Mouse (Mus musculus) embryonic facial prominence, embryonic 12.5 days (tissue): ENCODE results near the gene Nectin4. TPM values are rescaled to one million over a fixed set of nuclear protein-coding genes. Genes with fewer than 3 reads are reported as not detected.
A peak's percentile ranks its signal among the peaks of the same experiment; 100 is the strongest.

Experiments used
- ATAC-seq: fragments of 200-750 bp; cut with Nextera tagmentation; 2 replicates; pipeline ENCODE4 v1.8.0; 2017; ENCODE audit not compliant: insufficient number of reproducible peaks, insufficient read depth, low FRiP score, low TSS enrichment
- H3K27ac ChIP-seq: fragments of 300-500 bp; sonication (generic); 2 replicates; pipeline ENCODE4 v1.5.1; 2016; ENCODE audit warnings: mild to moderate bottlenecking
- H3K27me3 ChIP-seq: fragments of 300-500 bp; sonication (generic); 2 replicates; pipeline ENCODE4 v1.6.1; 2016; ENCODE audit warnings: mild to moderate bottlenecking, moderate library complexity
- H3K36me3 ChIP-seq: fragments of 300-500 bp; sonication (generic); 2 replicates; pipeline ENCODE4 v1.6.1; 2016; ENCODE audit warnings: mild to moderate bottlenecking
- H3K4me1 ChIP-seq: fragments of 300-500 bp; sonication (generic); 2 replicates; pipeline ENCODE4 v1.6.1; 2016
- H3K4me2 ChIP-seq: fragments of 300-500 bp; sonication (generic); replicated peaks from 2 replicates; pipeline ENCODE4 v1.6.1; 2016; ENCODE audit warnings: mild to moderate bottlenecking, moderate library complexity
- H3K4me3 ChIP-seq: fragments of 300-500 bp; sonication (generic); 2 replicates; pipeline ENCODE4 v1.5.1; 2016; ENCODE audit warnings: mild to moderate bottlenecking
- H3K9ac ChIP-seq: fragments of 300-500 bp; sonication (generic); 2 replicates; pipeline ENCODE4 v1.6.1; 2016; ENCODE audit warnings: mild to moderate bottlenecking, moderate library complexity
- H3K9me3 ChIP-seq: fragments of 300-500 bp; sonication (generic); 2 replicates; pipeline ENCODE4 v1.6.1; 2016; ENCODE audit warnings: mild to moderate bottlenecking, moderate library complexity
- WGBS: fragments of 180-500 bp; shearing (Covaris S2); methylation state at CpG from one replicate; pipeline ENCODE4 v1.1.7; 2016; 5-methylcytosine and 5-hydroxymethylcytosine counted together
- polyA plus RNA-seq: library from polyadenylated mRNA; unstranded; fragments of >200 nt; fragmentation: Nextera tagmentation; extraction: Ambion mirVana; gene quantifications from 2 replicates; pipeline ENCODE4 v1.2.1, GENCODE M21; 2016

Gene Nectin4
- polyA plus RNA-seq, 1 experiment from 2014 or later, result 7.5 TPM

DNA sequence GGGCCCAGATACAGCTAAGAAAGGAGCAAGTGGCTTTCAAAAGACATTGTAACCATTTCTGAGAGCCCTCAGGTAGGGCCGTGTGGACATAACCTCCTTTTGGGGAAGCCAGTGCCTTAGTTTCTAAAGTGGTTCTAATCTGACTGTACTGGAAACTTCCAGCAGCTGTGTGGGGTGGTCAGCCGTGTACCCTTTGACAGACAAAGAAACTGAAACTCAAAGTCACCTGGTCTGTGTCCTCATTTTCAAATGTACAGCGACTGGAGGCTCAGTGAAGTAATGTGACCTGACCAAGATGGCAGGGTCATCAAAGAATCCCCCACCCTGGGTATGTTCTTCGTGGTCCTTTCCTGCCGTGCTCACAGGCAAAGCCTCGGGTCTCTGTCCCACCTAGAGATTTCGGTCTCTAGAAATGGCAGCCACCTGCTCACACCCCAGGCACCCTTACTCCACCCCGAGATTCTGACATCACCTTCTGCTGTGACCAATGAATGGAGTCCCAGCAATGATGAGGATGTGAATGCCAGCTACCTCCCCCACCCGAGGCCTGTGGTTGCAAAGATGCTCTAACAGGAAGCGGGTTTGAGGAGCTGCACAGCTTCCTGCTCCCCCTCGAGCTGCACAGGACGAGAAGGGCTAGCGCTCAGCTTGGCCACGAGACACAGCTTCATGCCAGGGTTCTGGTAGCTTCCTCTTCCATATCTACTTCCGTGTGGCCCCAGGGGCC is 18.6 kb downstream of the Nectin4 start, which contains the start of gene Arhgap30:
TSS of gene Arhgap30 (plus strand) at position 579 of the 727 bp plus-strand sequence.
- H3K9ac ChIP-seq, result no peak within 1 kb of the TSS
- 0 out of 2 replicates have a peak, but pooled peaks cover 4% of the 10 kb centered on the region for H3K4me1 ChIP-seq
- no peak within 1 kb of the TSS for H3K4me3 ChIP-seq
- no peaks in the 10 kb centered on the region for H3K27me3 ChIP-seq
- H3K27ac ChIP-seq, result no peak within 1 kb of the TSS
- H3K4me2 ChIP-seq, result no peak within 1 kb of the TSS
- H3K9me3 ChIP-seq, result no peaks in the 10 kb centered on the region
- no peaks in the 10 kb centered on the region for H3K36me3 ChIP-seq
- no peak for ATAC-seq
- WGBS, result 75% methylated on average over 15 of the region's 15 CpGs

GRCm38 (mm10) chr1:171390101-171390500 is 20.2 kb downstream of the Nectin4 start:
- no peaks in the 10 kb centered on the region for H3K36me3 ChIP-seq
- WGBS, result 74% methylated on average over 3 of the region's 4 CpGs
- no peak for ATAC-seq
- H3K9me3 ChIP-seq, result no peaks in the 10 kb centered on the region
- H3K4me1 ChIP-seq, result 0 out of 2 replicates have a peak, but pooled peaks cover 4% of the 10 kb centered on the region
- H3K27me3 ChIP-seq, result no peaks in the 10 kb centered on the region
- no peak overlapping the region for H3K9ac ChIP-seq
- H3K4me3 ChIP-seq, result no peak overlapping the region
- H3K4me2 ChIP-seq, result no peak overlapping the region
- H3K27ac ChIP-seq, result no peak overlapping the region

DNA sequence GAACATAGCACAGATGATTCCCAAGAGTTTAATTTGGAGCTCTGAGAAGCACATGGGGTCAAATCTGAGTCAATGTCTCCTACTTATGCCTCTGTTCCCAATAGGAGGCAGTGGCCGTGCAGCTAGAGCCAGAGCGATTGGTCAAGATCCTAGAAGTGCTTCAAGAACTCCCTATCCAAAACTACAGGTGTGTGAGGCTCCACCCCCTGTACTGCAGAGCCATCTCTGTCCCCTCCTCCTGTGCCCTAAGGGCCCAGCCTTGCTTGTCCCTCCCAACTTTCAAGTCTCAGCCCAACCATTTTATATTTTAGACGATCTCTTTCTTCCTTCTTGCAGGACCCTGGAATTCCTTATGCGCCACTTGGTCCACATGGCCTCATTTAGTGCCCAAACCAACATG is 31.9 kb downstream of the Nectin4 start:
- H3K4me2 ChIP-seq, result no peak overlapping the region
- no peaks in the 10 kb centered on the region for H3K4me1 ChIP-seq
- H3K9me3 ChIP-seq, result no peaks in the 10 kb centered on the region
- no peak for ATAC-seq
- H3K27ac ChIP-seq, result no peak overlapping the region
- no peak overlapping the region for H3K9ac ChIP-seq
- H3K4me3 ChIP-seq, result no peak overlapping the region
- 78% methylated on average over 4 of the region's 4 CpGs for WGBS
- H3K27me3 ChIP-seq, result no peaks in the 10 kb centered on the region
- H3K36me3 ChIP-seq, result no peaks in the 10 kb centered on the region

GRCm38 (mm10) chr1:171402991-171403390 is 33.1 kb downstream of the Nectin4 start:
- H3K4me2 ChIP-seq, result no peak overlapping the region

GRCm38 (mm10) chr1:171407263-171407662 is 37.4 kb downstream of the Nectin4 start:
- no peak for ATAC-seq
- no peak overlapping the region for H3K4me2 ChIP-seq
- H3K4me3 ChIP-seq, result no peak overlapping the region
- no peak overlapping the region for H3K9ac ChIP-seq
- 72% methylated on average over 5 of the region's 5 CpGs for WGBS
- H3K4me1 ChIP-seq, result no peaks in the 10 kb centered on the region
- H3K27me3 ChIP-seq, result peaks cover 8% of the 10 kb centered on the region; the same call in 1 of the 2 replicates
- H3K27ac ChIP-seq, result no peak overlapping the region
- no peaks in the 10 kb centered on the region for H3K36me3 ChIP-seq
- H3K9me3 ChIP-seq, result no peaks in the 10 kb centered on the region

More at GRCm38 (mm10) chr1:171402991-171403390, 33.1 kb downstream of the Nectin4 start:
- no peak overlapping the region for H3K27ac ChIP-seq
- H3K27me3 ChIP-seq, result 0 out of 2 replicates have a peak, but pooled peaks cover 3% of the 10 kb centered on the region
- ATAC-seq, result no peak
- no peak overlapping the region for H3K9ac ChIP-seq
- 74% methylated on average over 9 of the region's 9 CpGs for WGBS
- H3K4me1 ChIP-seq, result no peaks in the 10 kb centered on the region
- H3K4me3 ChIP-seq, result no peak overlapping the region
- H3K9me3 ChIP-seq, result no peaks in the 10 kb centered on the region
- no peaks in the 10 kb centered on the region for H3K36me3 ChIP-seq

GRCm38 (mm10) chr1:171410231-171410630 is 40.3 kb downstream of the Nectin4 start:
- Histone ChIP-seq H3K4me1 (peaks cover 3% of the 10 kb centered on the region; the same call in 1 of the 2 replicates), H3K4me3 (no peak overlapping the region), H3K27me3 (peaks cover 8% of the 10 kb centered on the region; the same call in 1 of the 2 replicates), H3K9me3 (no peaks in the 10 kb centered on the region), H3K27ac (no peak overlapping the region), H3K36me3 (peaks cover 2% of the 10 kb centered on the region; the same call in 1 of the 2 replicates), H3K9ac (no peak overlapping the region), H3K4me2 (no peak overlapping the region)
- ATAC-seq, result no peak
- 81% methylated on average over 1 of the region's 1 CpGs for WGBS

GRCm38 (mm10) chr1:171410947-171411484 is 41.1 kb downstream of the Nectin4 start, which contains the start of gene Usf1:
Gene Usf1 (plus strand): TSS chr1:171411313.
- Histone ChIP-seq H3K27me3 (peaks cover 8% of the 10 kb centered on the region; the same call in 1 of the 2 replicates), H3K4me2 (peak within 1 kb of the TSS; percentile 64), H3K9ac (peak within 1 kb of the TSS; percentile 96), H3K4me3 (peak within 1 kb of the TSS; percentile 96), H3K9me3 (no peaks in the 10 kb centered on the region), H3K4me1 (peaks cover 3% of the 10 kb centered on the region; the same call in 1 of the 2 replicates), H3K27ac (peak within 1 kb of the TSS; percentile 94), H3K36me3 (peaks cover 10% of the 10 kb centered on the region)
- WGBS, result under 1% methylated on average over 36 of the region's 36 CpGs
- peak; percentile 95 for ATAC-seq

DNA sequence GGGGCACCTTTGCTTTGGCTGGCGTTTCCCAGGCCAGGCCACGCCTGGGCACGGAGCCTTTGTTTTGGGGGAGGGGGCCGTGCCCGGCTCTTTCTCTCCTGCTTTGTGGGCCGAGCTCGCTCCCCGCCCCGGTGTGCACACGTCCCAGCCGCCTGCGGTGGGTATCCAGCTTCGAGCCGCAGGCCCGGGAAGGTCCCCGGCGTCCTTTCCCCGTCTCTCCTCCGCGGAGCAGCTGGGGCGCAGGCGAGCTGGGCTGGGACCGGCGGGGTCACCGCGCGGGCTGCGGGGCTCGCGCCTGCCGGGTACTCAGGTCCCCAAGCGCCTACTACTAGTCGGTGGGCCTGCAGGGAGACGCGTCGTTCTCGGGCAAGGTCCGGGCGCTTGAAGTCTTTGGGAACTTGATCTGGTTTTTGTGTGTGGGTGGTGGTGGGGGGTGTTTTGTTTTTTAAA is 41.6 kb downstream of the Nectin4 start:
- peak overlapping the region; percentile 94 for H3K27ac ChIP-seq
- H3K4me3 ChIP-seq, result peak overlapping the region; percentile 96
- no peaks in the 10 kb centered on the region for H3K9me3 ChIP-seq
- 0% methylated on average over 39 of the region's 39 CpGs for WGBS
- H3K4me2 ChIP-seq, result peak overlapping the region; percentile 64
- H3K9ac ChIP-seq, result peak overlapping the region; percentile 96
- peaks cover 3% of the 10 kb centered on the region; the same call in 1 of the 2 replicates for H3K4me1 ChIP-seq
- H3K27me3 ChIP-seq, result peaks cover 8% of the 10 kb centered on the region; the same call in 1 of the 2 replicates
- ATAC-seq, result peak; percentile 72
- H3K36me3 ChIP-seq, result peaks cover 13% of the 10 kb centered on the region

DNA sequence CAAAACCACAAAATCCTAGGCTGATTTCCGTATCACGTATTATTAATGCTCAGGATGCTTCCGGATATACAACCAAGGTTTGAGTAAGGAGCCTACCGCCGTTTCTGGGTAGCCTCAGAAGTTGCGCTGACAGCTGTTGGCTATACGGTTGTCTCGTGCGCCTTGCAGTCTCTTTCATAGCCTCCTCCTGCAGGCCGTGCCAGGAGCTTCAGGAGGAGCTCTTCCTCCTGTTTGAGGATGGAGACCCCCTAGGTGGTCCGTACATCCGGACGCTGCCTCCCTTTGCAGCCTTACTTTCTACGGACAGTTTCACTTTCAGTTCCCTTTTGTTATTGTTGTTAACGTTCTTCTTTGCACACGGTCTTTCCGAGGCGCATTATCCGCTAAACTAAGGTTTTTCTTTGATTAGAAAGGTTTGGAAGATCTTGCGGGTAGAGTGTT is 42.1 kb downstream of the Nectin4 start:
- peak overlapping the region; percentile 96 for H3K4me3 ChIP-seq
- WGBS, result 2% methylated on average over 20 of the region's 20 CpGs
- peaks cover 3% of the 10 kb centered on the region; the same call in 1 of the 2 replicates for H3K4me1 ChIP-seq
- H3K27ac ChIP-seq, result peak overlapping the region; percentile 94
- no peaks in the 10 kb centered on the region for H3K9me3 ChIP-seq
- peak overlapping the region; percentile 64 for H3K4me2 ChIP-seq
- no peak for ATAC-seq
- H3K36me3 ChIP-seq, result peaks cover 18% of the 10 kb centered on the region
- peaks cover 8% of the 10 kb centered on the region; the same call in 1 of the 2 replicates for H3K27me3 ChIP-seq
- peak overlapping the region; percentile 96 for H3K9ac ChIP-seq

DNA sequence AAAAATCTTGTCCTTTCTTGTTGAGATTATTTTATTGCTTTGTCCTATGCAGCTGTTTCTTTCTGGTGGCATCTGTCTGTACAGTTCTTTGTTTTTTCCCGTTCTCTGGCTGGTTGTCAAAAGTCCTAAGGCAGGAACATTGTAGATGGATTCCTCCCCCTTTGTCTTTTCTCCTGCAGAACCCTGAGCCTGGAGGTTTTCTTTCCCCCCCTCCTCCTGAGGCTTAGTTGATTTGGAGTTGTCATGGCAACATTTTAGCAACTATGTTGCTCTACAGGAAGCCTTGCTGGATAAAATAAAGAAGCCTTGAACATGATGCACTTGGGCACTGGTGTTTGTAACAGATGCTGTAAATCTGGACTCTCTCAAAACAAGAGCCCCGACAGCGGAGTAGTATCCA is 42.5 kb downstream of the Nectin4 start:
- Histone ChIP-seq H3K4me2 (peak overlapping the region; percentile 64), H3K27ac (peak overlapping the region; percentile 94), H3K4me3 (peak overlapping the region; percentile 96), H3K27me3 (peaks cover 8% of the 10 kb centered on the region; the same call in 1 of the 2 replicates), H3K36me3 (peaks cover 22% of the 10 kb centered on the region), H3K9ac (peak overlapping the region; percentile 96), H3K4me1 (peaks cover 3% of the 10 kb centered on the region; the same call in 1 of the 2 replicates), H3K9me3 (no peaks in the 10 kb centered on the region)
- no peak for ATAC-seq
- WGBS, result 54% methylated on average over 3 of the region's 3 CpGs

GRCm38 (mm10) chr1:171413608-171414007 is 43.7 kb downstream of the Nectin4 start:
- Histone ChIP-seq H3K9ac (no peak overlapping the region), H3K36me3 (peaks cover 33% of the 10 kb centered on the region), H3K9me3 (no peaks in the 10 kb centered on the region), H3K27me3 (peaks cover 6% of the 10 kb centered on the region; the same call in 1 of the 2 replicates), H3K4me2 (no peak overlapping the region), H3K4me1 (peaks cover 3% of the 10 kb centered on the region; the same call in 1 of the 2 replicates), H3K27ac (no peak overlapping the region), H3K4me3 (no peak overlapping the region)
- no peak for ATAC-seq
- WGBS, result 82% methylated on average over 8 of the region's 8 CpGs
